ENCODE assay signal across 7 mouse cellular contexts in genomic region chr12:102878031-102878823, GRCm38 (mm10). TPM values are rescaled to one million over a fixed set of nuclear protein-coding genes. Genes with fewer than 3 reads are reported as not detected.
DNase-seq lines count a peak whose midpoint lies in the region; ATAC-seq lines count a peak whose summit lies in the region.

Gene Btbd7 (minus strand): TSS chr12:102878471.

- DNase-seq in adrenal gland, postnatal 10 days = peak; percentile 98
- DNase-seq in embryonic facial prominence, embryonic 10.5 days (ENCODE audit: low spot score) = peak; percentile 99
- peak; percentile 96 for DNase-seq in kidney, adult 11 months
- DNase-seq in limb, embryonic 10.5 days (ENCODE audit: low spot score) = peak; percentile 100
- DNase-seq in spleen, adult 12 weeks (ENCODE audit: low spot score) = peak; percentile 91

- peak within 1 kb of the TSS; percentile 84 for H3K4me2 ChIP-seq in midbrain, embryonic 13.5 days (replicated peaks)

- H3K9me3 ChIP-seq in embryonic facial prominence, embryonic 10.5 days = no peaks in the 10 kb centered on the region
- H3K9me3 ChIP-seq in limb, embryonic 10.5 days (replicated peaks) = no peaks in the 10 kb centered on the region
- H3K9me3 ChIP-seq in midbrain, embryonic 13.5 days = no peaks in the 10 kb centered on the region

- H3K4me3 ChIP-seq in embryonic facial prominence, embryonic 10.5 days = peak within 1 kb of the TSS; percentile 97
- peak within 1 kb of the TSS; percentile 96 for H3K4me3 ChIP-seq in limb, embryonic 10.5 days
- peak within 1 kb of the TSS; percentile 93 for H3K4me3 ChIP-seq in midbrain, embryonic 13.5 days (replicated peaks)

- peak; percentile 79 for ATAC-seq in granulocyte monocyte progenitor cell, adult 5-6 weeks (replicated peaks; ENCODE audit: poor library complexity, severe bottlenecking)
- ATAC-seq in midbrain, embryonic 13.5 days = peak; percentile 99

- peak within 1 kb of the TSS; percentile 97 for H3K27ac ChIP-seq in embryonic facial prominence, embryonic 10.5 days (replicated peaks)
- H3K27ac ChIP-seq in limb, embryonic 10.5 days = peak within 1 kb of the TSS; percentile 98
- H3K27ac ChIP-seq in midbrain, embryonic 13.5 days = peak within 1 kb of the TSS; percentile 97

- peak within 1 kb of the TSS; percentile 95 for H3K9ac ChIP-seq in midbrain, embryonic 13.5 days (replicated peaks)

- H3K36me3 ChIP-seq in embryonic facial prominence, embryonic 10.5 days (replicated peaks) = no peaks in the 10 kb centered on the region
- H3K36me3 ChIP-seq in limb, embryonic 10.5 days = no peaks in the 10 kb centered on the region
- H3K36me3 ChIP-seq in midbrain, embryonic 13.5 days = no peaks in the 10 kb centered on the region

- H3K27me3 ChIP-seq in embryonic facial prominence, embryonic 10.5 days (replicated peaks; ENCODE audit: low read depth, poor library complexity, severe bottlenecking) = no peaks in the 10 kb centered on the region
- H3K27me3 ChIP-seq in limb, embryonic 10.5 days (ENCODE audit: low read depth, poor library complexity, severe bottlenecking) = no peaks in the 10 kb centered on the region
- no peaks in the 10 kb centered on the region for H3K27me3 ChIP-seq in midbrain, embryonic 13.5 days

- under 1% methylated on average over 94 of the region's 95 CpGs for WGBS in embryonic facial prominence, embryonic 10.5 days
- 3% methylated on average over 92 of the region's 95 CpGs for WGBS in limb, embryonic 10.5 days
- under 1% methylated on average over 95 of the region's 95 CpGs for WGBS in midbrain, embryonic 13.5 days

- H3K4me1 ChIP-seq in embryonic facial prominence, embryonic 10.5 days = peaks cover 20% of the 10 kb centered on the region
- peaks cover 19% of the 10 kb centered on the region for H3K4me1 ChIP-seq in limb, embryonic 10.5 days
- peaks cover 26% of the 10 kb centered on the region for H3K4me1 ChIP-seq in midbrain, embryonic 13.5 days (replicated peaks)

RNA-seq across cellular contexts. Expression of gene Btbd7, which starts in this region (rescaled TPM):
- 10 to 100 TPM; 37.9 to 43.9 TPM for total RNA-seq in adrenal gland, postnatal 10 days (2021)
- 17.6 and 19.5 TPM in 2 replicates for polyA plus RNA-seq in embryonic facial prominence, embryonic 10.5 days (2016; fragmentation: Nextera tagmentation; extraction: Ambion mirVana)
- total RNA-seq in granulocyte monocyte progenitor cell, adult 5-6 weeks (2014; fragmentation: Nextera tagmentation) = 13.0 and 15.8 TPM in 2 replicates
- total RNA-seq in granulocyte monocyte progenitor cell, adult 5-6 weeks (2017) = 15.8 and 18.2 TPM in 2 replicates
- 14.4 and 18.2 TPM in 2 replicates for polyA plus RNA-seq in limb, embryonic 10.5 days (2016; fragmentation: Nextera tagmentation; extraction: Ambion mirVana)
- polyA plus RNA-seq in midbrain, embryonic 13.5 days (2015; fragmentation: Nextera tagmentation; extraction: Ambion mirVana) = 19.2 and 20.3 TPM in 2 replicates

Comparison
In these comparisons a context has a peak if more than half of its experiments do, and no peak if none do; other contexts are left out.
1. Peak in every context shown above with its lines: DNase-seq, ATAC-seq, H3K4me3 ChIP-seq and H3K27ac ChIP-seq.